Mouse (Mus musculus) heart, postnatal 25 days (tissue): ENCODE results near the gene Nktr. TPM values are rescaled to one million over a fixed set of nuclear protein-coding genes. Genes with fewer than 3 reads are reported as not detected.

Experiments
- DNase-seq: peaks from one replicate; pipeline ENCODE4 v3.0.0; 2022; ENCODE audit warnings: low spot score
- intact Hi-C: fragments of 180-260 bp; cut with DNase I; formaldehyde crosslinking; loops from one replicate; pipeline ENCODE4 v1.15.1; 2025
- total RNA-seq, 2 experiments: library from RNA; stranded (reverse); gene quantifications; 2 replicates each; pipeline ENCODE4 v1.2.3; 2021

Gene Nktr
- total RNA-seq: 10 to 100 TPM; 29.1 to 38.1 TPM

DNA sequence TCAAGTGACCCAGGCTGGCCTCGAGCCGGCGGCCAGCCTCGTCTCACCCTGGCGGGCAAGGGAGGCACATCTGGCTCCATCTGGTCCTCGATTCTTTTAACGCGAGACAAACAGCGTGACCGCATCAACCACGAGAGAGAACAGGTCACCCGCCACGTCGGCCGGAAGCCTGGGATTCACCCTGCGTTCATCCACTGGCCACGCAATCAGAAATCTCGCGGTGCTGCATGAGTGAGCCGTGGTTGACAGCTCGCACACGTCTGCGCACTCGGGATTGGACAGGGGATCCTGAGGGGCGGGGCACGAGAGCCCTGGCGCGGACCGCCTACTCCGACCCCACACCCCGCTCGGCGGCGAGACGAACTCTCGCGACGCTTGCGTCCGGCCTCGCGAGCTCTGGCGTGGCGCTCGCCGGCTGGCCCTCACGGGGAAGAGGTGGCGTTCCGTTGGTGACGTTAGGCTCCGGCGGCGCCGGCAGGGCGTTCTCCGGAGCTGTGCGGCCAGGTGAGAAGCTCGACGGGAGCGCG, at the start of gene Nktr:
Nktr (plus strand) TSS at position 378 of the 527 bp plus-strand sequence.
- intact Hi-C loops: no loop called here

DNA sequence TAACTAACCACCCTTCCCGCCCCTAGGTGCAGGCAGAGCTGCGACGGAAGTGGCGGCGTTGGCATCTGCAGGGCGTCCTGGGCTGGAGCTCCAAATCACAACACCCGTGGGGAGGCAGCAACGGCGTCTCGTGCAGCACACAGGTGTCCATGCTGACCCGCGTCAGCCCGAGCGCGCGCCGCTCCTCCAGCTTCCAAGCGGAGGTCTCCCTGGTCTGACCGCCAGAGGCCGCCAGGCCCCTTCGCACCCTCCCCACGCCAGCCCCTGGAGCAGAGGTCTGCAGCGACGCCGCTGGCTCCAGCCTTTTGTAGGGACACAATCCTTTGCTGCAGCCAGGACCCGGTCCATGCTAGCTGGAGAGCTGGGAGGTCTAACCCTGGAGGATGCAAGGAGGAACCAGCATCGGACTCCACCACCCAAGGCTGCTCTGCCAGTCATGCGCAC, 49.6 kb upstream of the Nktr start:
- intact Hi-C loops: no loop called here
- DNase-seq: peak; percentile 38

More for the DNA sequence above, at the start of gene Nktr:
- peak; percentile 97 for DNase-seq

GRCm38 (mm10) chr9:121671300-121671699, 47.7 kb upstream of the Nktr start:
- intact Hi-C loops: loop anchor here (2.0 to 5.0 kb wide), 2 partner anchors 192 to 424 kb away; no protein-coding TSS in a partner anchor
- no peak for DNase-seq

- DNase-seq: peak; percentile 34
- intact Hi-C loops: loop anchor here (5.0 kb wide), 1 partner anchor 425 kb away; no protein-coding TSS in a partner anchor
Measured at GRCm38 (mm10) chr9:121672311-121672710, 46.7 kb upstream of the Nktr start.

- intact Hi-C loops: loop anchor here (5.0 kb wide), 1 partner anchor 426 kb away; no protein-coding TSS in a partner anchor
Measured at GRCm38 (mm10) chr9:121673716-121674115, 45.3 kb upstream of the Nktr start.

DNA sequence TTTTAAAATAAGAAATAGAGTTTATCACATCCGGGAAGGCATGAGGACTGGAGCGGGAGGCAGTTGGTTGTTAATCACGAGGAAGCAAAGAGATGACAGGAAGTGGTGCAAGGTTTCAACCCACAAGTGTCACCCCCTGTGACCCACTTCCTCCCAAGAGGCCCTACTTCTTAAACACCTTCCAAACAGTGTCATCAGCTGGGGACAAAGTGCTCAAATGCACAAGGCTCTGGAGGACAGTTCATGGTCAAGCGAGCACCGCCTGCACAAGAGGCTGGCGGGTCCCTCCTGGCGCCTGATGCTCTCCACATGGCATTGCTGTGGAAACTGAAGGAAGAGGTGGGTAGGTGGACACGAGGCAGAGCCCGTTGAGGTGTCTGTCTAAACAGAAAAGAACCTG, 44.0 kb upstream of the Nktr start:
- intact Hi-C loops: loop anchor here (5.0 kb wide), 1 partner anchor 33 kb away; the partner anchor contains the start of genes Lyzl4 and Vipr1
- DNase-seq: no peak

More at GRCm38 (mm10) chr9:121673716-121674115, 45.3 kb upstream of the Nktr start:
- DNase-seq: no peak

DNA sequence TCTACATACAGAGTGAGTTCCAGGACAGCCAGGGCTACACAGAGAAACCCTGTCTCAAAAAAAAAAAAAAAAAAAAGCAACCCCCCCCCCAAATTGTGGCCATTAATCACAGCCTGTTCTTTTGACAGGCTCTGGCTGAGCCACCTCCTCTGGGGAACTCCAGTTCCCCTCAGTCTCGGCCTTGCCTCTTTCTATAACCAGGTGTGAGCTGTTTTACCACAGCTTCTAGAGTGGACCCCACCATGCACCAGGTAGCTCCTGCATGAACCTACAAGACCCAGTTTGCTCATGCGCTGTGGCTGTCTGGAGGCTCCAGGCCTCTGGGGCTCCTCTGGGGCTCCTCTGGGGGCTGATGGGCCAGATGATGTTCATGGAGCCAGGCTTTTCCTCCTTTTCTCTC, 43.4 kb upstream of the Nktr start:
- intact Hi-C loops: loop anchor here (5.0 kb wide), 1 partner anchor 33 kb away; the partner anchor contains the start of genes Lyzl4 and Vipr1
- DNase-seq: no peak

GRCm38 (mm10) chr9:121677069-121677468, 41.9 kb upstream of the Nktr start:
- no peak for DNase-seq
- intact Hi-C loops: loop anchor here (5.0 kb wide), 1 partner anchor 35 kb away; the partner anchor contains the start of genes Lyzl4 and Vipr1

GRCm38 (mm10) chr9:121677476-121677875, 41.5 kb upstream of the Nktr start:
- no peak for DNase-seq
- intact Hi-C loops: loop anchor here (5.0 kb wide), 1 partner anchor 35 kb away; the partner anchor contains the start of genes Lyzl4 and Vipr1

DNA sequence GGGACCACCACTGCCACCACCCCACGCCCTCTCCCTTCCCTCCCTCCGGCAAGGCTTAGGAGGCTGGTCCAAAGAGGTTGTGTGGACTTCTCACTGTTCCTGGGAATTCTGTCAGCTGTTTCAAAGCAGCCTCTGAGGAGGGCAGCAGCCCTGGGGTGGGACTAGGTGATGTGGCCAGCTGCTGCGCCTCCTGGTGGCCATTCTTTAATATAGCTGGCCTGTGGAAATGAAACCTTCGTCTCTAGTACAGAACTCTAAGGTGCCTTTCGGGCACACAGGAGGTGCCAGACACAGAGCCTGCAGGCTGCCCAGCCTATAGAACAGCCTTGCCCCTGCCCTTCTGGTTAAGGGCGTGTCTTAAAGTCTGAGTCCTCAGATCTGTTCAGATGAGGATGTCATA, 39.4 kb upstream of the Nktr start:
- no peak for DNase-seq
- intact Hi-C loops: loop anchor here (5.0 kb wide), 1 partner anchor 37 kb away; the partner anchor contains the start of genes Lyzl4 and Vipr1

DNA sequence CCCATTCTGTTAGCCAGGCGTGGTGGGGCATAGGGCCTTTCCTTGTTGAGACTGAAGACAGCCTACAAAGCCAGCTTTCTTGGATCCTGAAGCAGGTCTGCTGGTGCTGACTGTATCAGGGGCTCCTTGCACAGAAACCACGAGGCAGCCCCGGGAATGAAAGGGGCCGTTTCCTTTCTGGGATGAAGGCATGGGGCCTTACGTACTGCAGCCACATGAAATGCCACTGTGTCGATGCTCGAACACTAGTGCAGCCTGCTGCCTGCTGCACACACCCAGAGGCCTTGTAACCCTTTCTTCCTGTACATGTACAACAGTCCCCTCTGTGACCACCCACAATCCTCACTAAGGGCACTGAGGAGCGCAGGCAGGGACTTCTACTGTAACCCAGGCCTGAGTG, 37.8 kb upstream of the Nktr start:
- no peak for DNase-seq
- intact Hi-C loops: no loop called here

- intact Hi-C loops: no loop called here
- DNase-seq: no peak
Measured at GRCm38 (mm10) chr9:121682037-121682680, 36.8 kb upstream of the Nktr start.

GRCm38 (mm10) chr9:121684702-121685101, 34.3 kb upstream of the Nktr start:
- intact Hi-C loops: no loop called here
- no peak for DNase-seq

DNA sequence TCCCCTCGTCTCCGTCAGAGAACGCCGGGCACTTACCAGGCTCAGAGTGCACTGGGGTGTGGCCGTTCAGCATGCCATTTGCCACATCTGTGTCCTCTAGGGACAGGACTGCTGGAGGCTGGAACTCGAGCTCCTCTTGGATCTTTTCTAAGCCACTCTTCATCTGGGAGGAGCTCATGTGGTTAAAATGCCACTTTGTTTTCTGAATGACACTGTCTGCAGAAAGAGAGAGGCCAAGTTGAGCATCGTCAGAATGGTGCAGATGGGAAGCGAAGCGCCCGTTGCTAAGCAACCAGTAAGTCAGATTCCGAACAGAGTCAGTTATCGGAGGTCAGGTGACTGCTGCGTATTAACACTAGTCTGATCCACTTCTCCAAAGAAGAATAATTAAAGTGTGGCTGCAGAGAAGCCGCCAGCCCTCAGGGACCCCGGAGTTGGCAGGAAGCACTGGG, 28.7 kb upstream of the Nktr start:
- intact Hi-C loops: no loop called here
- DNase-seq: no peak

GRCm38 (mm10) chr9:121690734-121691133, 28.2 kb upstream of the Nktr start:
- intact Hi-C loops: no loop called here
- no peak for DNase-seq

DNA sequence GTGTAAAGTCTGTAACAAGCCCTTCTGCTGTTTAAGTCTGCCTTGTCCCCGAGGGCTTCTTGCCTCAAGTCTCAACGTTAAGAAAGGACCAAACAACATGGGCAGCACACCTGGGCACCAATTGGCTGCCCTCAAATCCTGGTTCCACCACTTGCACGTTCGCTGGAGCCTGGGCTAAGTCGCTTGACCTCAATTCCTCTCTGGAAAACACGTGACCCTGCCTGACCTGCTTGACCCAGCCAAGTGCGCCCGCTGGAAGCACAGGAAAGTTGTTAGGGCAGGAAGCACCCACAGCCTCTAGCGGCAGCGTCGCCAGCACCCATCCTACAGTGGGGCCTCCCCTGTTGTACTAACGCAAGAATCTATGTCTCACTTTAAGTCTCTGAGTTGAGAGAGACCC, 24.2 kb upstream of the Nktr start:
- intact Hi-C loops: no loop called here
- DNase-seq: no peak

DNA sequence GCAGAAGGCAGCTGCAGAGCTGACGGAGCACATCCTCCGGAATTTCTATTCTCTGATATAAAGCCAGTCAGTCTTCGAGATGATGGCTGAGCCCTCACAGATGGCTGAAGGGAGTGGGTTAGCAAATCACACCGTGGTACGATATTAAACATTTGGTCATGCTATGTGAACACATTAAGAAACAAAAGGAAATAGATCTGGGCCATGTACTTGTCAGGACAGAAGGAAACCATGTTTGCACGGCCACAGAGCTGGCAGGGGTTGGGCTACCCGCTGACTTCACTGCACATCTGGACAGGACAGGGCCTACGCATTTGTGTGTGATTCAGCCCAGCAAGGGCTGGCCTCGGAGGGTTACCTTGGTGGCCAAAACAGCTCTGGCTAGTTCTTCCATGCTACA, 22.3 kb upstream of the Nktr start:
- DNase-seq: no peak
- intact Hi-C loops: no loop called here

DNA sequence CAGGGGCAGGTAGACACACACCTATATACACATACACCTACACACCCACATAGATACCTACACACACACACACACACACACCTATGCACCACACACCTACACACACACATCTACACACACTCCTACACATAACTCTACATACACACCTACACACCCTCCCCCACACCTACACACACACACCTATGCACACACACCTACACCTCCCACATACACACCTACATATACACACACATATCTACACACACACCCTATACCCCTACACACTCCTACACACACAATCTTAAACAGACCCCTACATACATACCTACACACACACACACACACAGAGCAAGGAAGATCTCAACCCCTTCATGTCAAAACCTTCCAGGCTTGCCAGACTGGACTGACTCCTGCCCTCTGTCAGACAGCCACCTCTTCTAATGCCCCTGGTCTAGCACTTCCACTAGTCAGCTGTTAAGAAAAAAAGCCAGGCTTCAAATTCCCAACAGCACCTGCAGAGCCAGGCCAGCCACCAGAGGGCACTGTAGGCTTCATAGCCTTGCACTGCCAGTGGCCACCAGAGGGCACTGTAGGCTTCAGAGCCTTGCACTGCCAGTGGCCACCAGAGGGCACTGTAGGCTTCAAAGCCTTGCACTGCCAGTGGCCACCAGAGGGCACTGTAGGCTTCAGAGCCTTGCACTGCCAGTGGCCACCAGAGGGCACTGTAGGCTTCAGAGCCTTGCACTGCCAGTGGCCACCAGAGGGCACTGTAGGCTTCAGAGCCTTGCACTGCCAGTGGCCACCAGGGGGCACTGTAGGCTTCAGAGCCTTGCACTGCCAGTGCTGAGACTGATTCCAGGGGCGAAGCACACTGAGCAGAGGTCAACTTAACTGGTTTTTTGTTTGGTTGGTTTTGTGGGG, 21.6 kb upstream of the Nktr start:
- DNase-seq: no peak
- intact Hi-C loops: no loop called here

- intact Hi-C loops: no loop called here
Measured at GRCm38 (mm10) chr9:121704261-121704645, 14.7 kb upstream of the Nktr start.

More at GRCm38 (mm10) chr9:121704261-121704645, 14.7 kb upstream of the Nktr start:
- no peak for DNase-seq
